Mouse (Mus musculus) heart, postnatal 0 days (tissue): ENCODE results near the gene 2310057M21Rik.

ENCODE experiments used
- CTCF ChIP-seq: IDR thresholded peaks from 2 replicates; pipeline ENCODE4 v1.5.1; 2016; ENCODE audit warnings: antibody characterized with exemption, control low read depth, low read depth
- EP300 ChIP-seq: IDR thresholded peaks from 2 replicates; pipeline ENCODE4 v1.6.1; 2016; ENCODE audit warnings: antibody characterized with exemption, low read depth

- TF ChIP-seq CTCF (no peak), EP300 (no peak)
These were observed 48.1 kb downstream of the 2310057M21Rik start for GRCm38 (mm10) chr7:131314493-131314892.
